Mouse (Mus musculus): ENCODE measurements at regions not wholly inside any gene's neighbourhood (a gene's known extent, or its start where the extent isn't known, plus 50 kb on each side); places are given as distances from the start of the nearest gene placed in this dataset.

DNA sequence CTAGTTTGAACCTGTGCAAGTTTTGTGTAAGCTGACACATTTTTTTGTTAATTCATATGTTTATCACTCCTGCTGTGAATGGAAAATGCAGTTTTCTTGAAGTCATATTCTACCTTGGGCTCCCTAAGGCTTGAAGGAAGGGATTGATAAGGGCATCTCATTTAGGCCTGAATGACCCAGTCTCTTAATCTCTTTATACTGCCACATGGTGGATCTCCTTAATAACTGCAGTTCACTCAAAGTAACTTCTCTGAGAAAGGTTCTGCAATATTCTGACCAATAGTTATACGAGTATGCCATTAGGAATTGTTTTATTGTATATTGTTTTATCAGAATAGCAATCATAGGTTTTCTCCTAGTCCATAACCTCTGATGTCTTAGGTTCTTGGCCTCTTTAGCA lies 415.7 kb downstream of the Htr1b start:
- TF ChIP-seq CTCF (IDR thresholded peaks at IDR 0.05), result no peak
- no peak for TF ChIP-seq EP300 (IDR thresholded peaks at IDR 0.05)
- no peaks in the 10 kb centered on the region for H3K27me3 ChIP-seq (replicated peaks; ENCODE audit: insufficient read depth, low read length)
- no peaks in the 10 kb centered on the region for H3K4me1 ChIP-seq (ENCODE audit: insufficient read depth, low read depth, low read length)
- WGBS, result 69% methylated on average over 1 of the region's 1 CpGs
- no peaks in the 10 kb centered on the region for H3K36me3 ChIP-seq (ENCODE audit: insufficient read depth, low read length)
- no peak overlapping the region for H3K9ac ChIP-seq (replicated peaks; ENCODE audit: low read depth)
- no peak overlapping the region for H3K4me2 ChIP-seq (replicated peaks; ENCODE audit: low read depth, low read length)
- H3K27ac ChIP-seq (ENCODE audit: low read length), result no peak overlapping the region
- no peak overlapping the region for H3K4me3 ChIP-seq (ENCODE audit: low read depth, low read length)
- DNase-seq (ENCODE audit: low spot score), result no peak
- no peaks in the 10 kb centered on the region for H3K9me3 ChIP-seq (ENCODE audit: low read length)
- no peak for ATAC-seq

DNA sequence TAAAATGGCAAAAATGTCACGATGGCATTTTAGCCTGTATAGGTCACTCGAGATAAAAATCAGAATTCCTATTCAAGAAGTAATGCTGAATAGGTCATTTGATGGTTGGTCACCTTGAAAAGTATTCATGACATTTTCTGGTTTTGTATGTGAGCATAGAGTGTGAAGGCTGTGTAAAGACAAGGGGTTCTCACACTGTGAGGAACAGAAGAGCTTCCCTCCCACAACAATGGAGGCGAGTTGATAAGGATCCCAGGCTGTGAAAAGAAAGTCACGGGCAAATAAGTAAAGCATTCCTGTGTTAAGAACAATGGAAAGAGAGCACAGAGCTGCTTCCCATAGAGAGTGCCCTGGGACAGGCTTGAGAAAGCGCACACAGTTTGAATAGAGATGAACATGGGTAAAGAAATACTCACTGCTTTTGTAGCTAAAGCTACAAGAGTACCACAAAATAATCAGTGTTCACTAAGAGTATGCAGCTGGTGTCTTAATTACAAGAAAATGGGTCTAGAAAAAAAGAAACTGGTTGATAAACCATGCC lies 418.0 kb downstream of the Htr1b start:
- no peak overlapping the region for H3K4me3 ChIP-seq (ENCODE audit: low read depth, low read length)
- no peak overlapping the region for H3K9ac ChIP-seq (replicated peaks; ENCODE audit: low read depth)
- ATAC-seq (no peak), DNase-seq (ENCODE audit: low spot score) (no peak)
- H3K27ac ChIP-seq (ENCODE audit: low read length), result no peak overlapping the region
- TF ChIP-seq EP300 (IDR thresholded peaks at IDR 0.05) (no peak), CTCF (IDR thresholded peaks at IDR 0.05) (no peak)
- no peaks in the 10 kb centered on the region for H3K27me3 ChIP-seq (replicated peaks; ENCODE audit: insufficient read depth, low read length)
- no peak overlapping the region for H3K4me2 ChIP-seq (replicated peaks; ENCODE audit: low read depth, low read length)
- H3K9me3 ChIP-seq (ENCODE audit: low read length), result no peaks in the 10 kb centered on the region
- H3K36me3 ChIP-seq (ENCODE audit: insufficient read depth, low read length), result no peaks in the 10 kb centered on the region
- 37% methylated on average over 5 of the region's 5 CpGs for WGBS
- no peaks in the 10 kb centered on the region for H3K4me1 ChIP-seq (ENCODE audit: insufficient read depth, low read depth, low read length)

DNA sequence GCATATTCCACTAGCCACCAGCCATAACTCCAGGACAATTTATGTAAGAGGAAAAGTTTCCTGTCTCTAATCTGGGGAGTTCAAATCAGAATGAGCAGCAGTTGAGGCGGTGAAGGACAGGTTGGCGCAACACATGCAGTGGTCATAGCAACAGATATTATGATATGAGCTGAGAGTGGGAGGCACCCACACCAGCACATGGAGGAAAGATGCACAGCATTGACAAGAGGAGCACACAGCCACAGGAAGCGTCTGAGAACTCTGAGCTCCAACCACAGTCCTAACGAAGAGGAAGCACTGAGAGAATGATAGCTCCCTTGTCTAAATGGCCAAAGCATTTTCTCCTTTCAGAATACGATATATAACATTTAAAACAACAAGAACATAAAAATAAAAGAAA lies 418.9 kb downstream of the Htr1b start:
- no peak overlapping the region for H3K4me2 ChIP-seq (replicated peaks; ENCODE audit: low read depth, low read length)
- no peak overlapping the region for H3K4me3 ChIP-seq (ENCODE audit: low read depth, low read length)
- ATAC-seq (no peak), DNase-seq (ENCODE audit: low spot score) (no peak)
- H3K36me3 ChIP-seq (ENCODE audit: insufficient read depth, low read length), result no peaks in the 10 kb centered on the region
- H3K4me1 ChIP-seq (ENCODE audit: insufficient read depth, low read depth, low read length), result no peaks in the 10 kb centered on the region
- 66% methylated on average over 5 of the region's 5 CpGs for WGBS
- H3K9ac ChIP-seq (replicated peaks; ENCODE audit: low read depth), result no peak overlapping the region
- no peak for TF ChIP-seq EP300 (IDR thresholded peaks at IDR 0.05)
- TF ChIP-seq CTCF (IDR thresholded peaks at IDR 0.05), result no peak
- no peaks in the 10 kb centered on the region for H3K9me3 ChIP-seq (ENCODE audit: low read length)
- no peaks in the 10 kb centered on the region for H3K27me3 ChIP-seq (replicated peaks; ENCODE audit: insufficient read depth, low read length)
- no peak overlapping the region for H3K27ac ChIP-seq (ENCODE audit: low read length)

DNA sequence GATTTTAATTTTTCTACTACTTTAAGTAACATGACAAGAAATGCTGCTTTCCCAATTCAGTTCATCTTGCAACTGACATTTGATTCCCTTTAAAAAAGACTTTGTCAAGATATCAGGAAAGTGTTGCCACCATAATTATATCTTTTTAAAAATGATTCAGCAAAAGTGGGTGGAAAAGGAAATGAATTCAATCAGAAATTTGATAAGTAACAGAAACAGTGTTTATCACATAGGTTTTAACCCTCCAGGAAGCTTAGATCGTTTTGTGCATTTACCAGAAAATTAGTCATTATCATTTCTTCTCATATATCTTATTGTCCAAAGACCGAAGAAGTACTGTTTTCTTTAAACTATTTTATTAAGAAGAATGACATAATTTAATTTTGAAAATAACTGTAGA lies 441.0 kb downstream of the Htr1b start:
- H3K9ac ChIP-seq (replicated peaks; ENCODE audit: low read depth), result no peak overlapping the region
- H3K4me1 ChIP-seq (ENCODE audit: insufficient read depth, low read depth, low read length), result no peaks in the 10 kb centered on the region
- TF ChIP-seq EP300 (IDR thresholded peaks at IDR 0.05), result no peak
- no peak for TF ChIP-seq CTCF (IDR thresholded peaks at IDR 0.05)
- H3K27me3 ChIP-seq (replicated peaks; ENCODE audit: insufficient read depth, low read length), result no peaks in the 10 kb centered on the region
- H3K4me2 ChIP-seq (replicated peaks; ENCODE audit: low read depth, low read length), result no peak overlapping the region
- no peak overlapping the region for H3K27ac ChIP-seq (ENCODE audit: low read length)
- 76% methylated on average over 2 of the region's 2 CpGs for WGBS
- no peaks in the 10 kb centered on the region for H3K9me3 ChIP-seq (ENCODE audit: low read length)
- no peaks in the 10 kb centered on the region for H3K36me3 ChIP-seq (ENCODE audit: insufficient read depth, low read length)
- no peak overlapping the region for H3K4me3 ChIP-seq (ENCODE audit: low read depth, low read length)
- ATAC-seq (no peak), DNase-seq (ENCODE audit: low spot score) (no peak)

Measured in lung, postnatal 0 days (tissue).